Mouse (Mus musculus) liver, postnatal 0 days (tissue): ENCODE data around the gene Acot1.

Source experiments
- CTCF ChIP-seq: sonication (generic); IDR thresholded peaks from 2 replicates; pipeline ENCODE4 v1.5.1; 2016; ENCODE audit warnings: antibody characterized with exemption, low read depth
- EP300 ChIP-seq: IDR thresholded peaks from 2 replicates; pipeline ENCODE4 v1.6.1; 2016; ENCODE audit warnings: antibody characterized with exemption, low read depth, mild to moderate bottlenecking

GRCm38 (mm10) chr12:84067752-84068151 lies 58.5 kb downstream of the Acot1 start:
- no peak for TF ChIP-seq CTCF
- TF ChIP-seq EP300: no peak
